Mouse (Mus musculus): Measurements from ENCODE around the gene Vps37b.

Vps37b gene

GRCm38 (mm10) chr5:124022365-124022764, 9.7 kb downstream of the Vps37b start:
- no peak for DNase-seq (ENCODE audit: inconsistent ontology term)

- DNase-seq (ENCODE audit: inconsistent ontology term), result no peak
Observed at GRCm38 (mm10) chr5:124021701-124022100, 10.4 kb downstream of the Vps37b start.

- DNase-seq (ENCODE audit: inconsistent ontology term), result no peak
Observed at GRCm38 (mm10) chr5:124021148-124021547, 10.9 kb downstream of the Vps37b start.

DNA sequence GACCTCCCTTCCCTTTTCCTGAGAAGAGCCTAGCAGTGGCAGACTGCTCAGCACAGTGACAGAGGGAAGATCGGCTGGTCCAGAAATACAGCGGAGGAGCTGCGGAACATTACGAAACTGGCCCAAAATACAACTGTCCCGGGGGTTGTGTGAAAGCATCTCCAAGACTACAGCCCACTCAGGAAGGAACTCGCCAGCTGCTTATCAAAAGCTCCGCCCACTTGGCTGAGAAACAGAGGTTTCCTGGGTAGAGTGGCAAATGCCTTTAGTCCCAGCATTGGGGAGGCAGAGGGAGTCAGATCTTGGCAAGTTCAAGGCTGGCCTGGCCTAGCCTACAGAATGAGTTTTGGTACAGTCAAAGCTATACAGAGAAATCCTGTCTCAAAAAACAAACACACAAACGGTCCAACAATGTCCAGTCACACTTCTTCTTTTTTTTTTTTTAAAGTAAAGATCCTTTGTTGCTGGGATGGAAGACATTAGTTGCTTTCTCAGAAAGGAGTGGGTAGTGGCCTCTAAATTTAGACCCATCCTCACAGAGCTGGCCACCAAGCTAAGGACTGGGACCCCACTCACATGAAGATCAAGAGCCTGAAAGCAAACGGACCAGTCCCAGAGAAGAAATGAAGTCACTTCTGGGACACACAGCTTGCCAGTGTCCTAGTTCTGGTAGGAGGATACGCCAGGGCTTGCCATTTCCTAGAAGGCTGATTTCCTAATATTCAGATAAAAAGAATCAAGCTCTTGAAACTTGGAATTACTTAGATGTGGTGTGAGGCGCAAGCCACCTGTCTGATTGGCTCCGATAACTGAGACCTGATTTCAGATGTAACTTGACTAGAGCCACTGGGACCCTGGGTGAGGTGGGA, 12.5 kb downstream of the Vps37b start:
- peak; percentile 72 for DNase-seq (ENCODE audit: inconsistent ontology term)

GRCm38 (mm10) chr5:124018651-124019050, 13.4 kb downstream of the Vps37b start:
- DNase-seq (ENCODE audit: inconsistent ontology term), result no peak

DNA sequence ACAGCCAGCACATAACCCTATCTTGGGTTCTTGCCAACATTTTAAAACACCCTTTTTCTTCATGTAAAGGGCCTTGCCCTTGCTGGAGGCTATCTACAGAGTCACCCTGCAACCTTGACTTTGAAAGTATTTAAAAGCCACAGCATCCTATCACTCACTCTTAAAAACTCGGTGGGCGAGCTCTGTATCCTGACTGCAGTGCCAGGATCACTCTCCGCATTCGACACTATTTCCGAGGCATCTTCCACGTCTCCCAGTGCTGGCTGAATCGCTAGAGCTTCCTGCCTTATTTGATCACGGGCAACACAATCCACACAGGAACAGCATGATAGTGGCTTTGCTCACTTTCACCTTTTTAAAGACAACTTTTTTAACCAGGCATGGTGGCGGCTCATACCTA, 14.1 kb downstream of the Vps37b start:
- DNase-seq (ENCODE audit: inconsistent ontology term), result no peak

GRCm38 (mm10) chr5:124016291-124016821, 15.7 kb downstream of the Vps37b start:
- DNase-seq (ENCODE audit: inconsistent ontology term), result no peak

DNA sequence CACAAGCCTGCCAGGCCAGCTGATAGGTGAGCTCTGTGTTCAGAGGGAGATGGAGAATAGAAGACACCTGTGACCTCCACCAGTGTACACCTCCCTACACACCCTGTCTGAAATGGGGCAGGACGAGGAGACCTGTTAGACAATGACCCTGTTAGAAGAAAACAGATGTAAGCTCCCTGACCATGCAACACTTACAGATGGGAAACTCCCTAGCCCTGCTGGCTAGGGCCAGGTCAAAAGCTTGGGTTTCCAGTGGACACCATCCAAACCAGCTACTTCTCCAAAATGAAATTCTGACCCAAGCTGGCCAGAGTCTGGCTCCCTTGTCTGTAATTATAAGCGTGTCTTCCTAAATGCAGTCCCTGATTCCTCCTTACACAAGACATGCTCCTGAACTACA, 16.3 kb downstream of the Vps37b start:
- no peak for DNase-seq (ENCODE audit: inconsistent ontology term)

DNA sequence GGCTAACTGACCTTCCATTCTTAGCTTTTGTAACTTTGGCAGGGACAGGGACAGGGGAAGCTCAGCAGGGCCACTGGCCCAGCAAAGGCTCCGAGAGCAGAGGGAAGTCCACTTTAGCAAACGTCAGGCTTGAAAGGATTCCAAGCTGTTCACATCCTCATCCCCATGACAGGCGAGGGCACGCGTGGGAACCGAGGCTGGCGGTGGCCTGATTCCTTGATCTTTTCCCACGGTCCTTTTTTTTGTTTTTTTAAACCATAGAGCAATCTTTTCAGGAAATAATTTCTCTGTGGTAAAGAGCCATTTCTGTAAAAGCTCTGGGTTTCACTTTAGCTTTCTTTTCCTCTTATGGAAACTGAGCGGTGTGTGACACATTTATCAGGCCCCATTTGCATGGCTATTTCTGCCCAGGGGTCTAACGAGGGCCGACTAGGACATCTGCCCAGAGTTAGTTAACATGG, 17.2 kb downstream of the Vps37b start:
- peak; percentile 69 for DNase-seq (ENCODE audit: inconsistent ontology term)

DNA sequence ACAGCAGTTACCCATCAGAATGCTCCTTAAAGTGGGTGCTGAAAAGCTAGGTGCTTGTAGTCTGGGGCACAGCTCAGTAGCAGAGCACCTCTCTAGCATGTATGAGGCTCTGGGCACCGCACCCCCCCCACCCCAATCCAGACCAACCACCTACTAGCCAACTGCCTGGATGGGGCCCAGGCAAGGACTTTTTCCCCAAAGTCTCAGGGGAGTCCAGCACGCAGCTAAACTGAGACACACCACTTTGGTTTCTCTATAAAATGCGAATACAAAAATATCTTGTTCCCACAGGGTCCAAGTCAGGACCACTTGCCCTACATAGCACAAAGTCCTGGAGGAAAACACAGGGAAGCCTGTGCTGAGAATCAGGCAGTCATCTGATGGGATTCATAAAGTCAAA, 17.9 kb downstream of the Vps37b start:
- DNase-seq (ENCODE audit: inconsistent ontology term), result no peak

DNA sequence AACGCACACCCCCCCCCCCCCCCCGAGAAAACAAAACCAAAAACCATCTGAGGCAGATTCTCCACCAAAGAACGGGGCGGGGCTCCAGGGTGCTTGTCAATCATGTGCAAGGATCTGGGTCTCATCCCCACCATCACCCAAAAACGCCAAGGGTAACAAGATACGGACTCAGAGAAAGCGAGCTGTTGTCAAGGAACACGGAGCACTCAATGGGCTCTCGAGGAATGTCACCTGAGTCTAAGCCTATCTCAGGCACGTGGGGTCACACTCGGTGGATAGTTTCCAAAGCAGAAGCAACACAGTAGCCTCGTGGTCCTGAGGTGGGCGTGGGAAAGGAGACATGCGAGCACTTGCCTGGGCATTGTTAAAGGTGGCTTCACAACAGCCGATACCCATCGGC, 18.3 kb downstream of the Vps37b start:
- no peak for DNase-seq (ENCODE audit: inconsistent ontology term)

DNA sequence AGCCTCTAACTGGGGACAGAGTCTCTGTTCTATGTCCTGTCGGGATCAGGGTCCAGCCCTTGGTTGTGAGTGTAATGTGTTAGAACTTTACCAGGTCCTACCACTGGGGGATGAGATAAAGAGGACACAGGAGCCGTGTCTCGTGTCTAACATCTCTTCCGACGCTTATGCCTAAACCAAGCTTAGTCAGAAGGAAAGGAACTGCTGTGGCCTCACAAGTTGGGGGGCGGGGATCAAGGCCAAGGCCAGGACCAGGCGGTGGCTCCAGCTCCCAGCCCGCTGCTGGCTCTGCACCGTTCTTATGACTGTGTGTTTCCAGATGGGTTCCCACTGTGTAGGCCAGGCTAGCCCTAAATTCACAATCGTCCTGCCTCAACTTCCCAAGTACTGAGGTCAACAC, 19.2 kb downstream of the Vps37b start:
- DNase-seq (ENCODE audit: inconsistent ontology term), result no peak

DNA sequence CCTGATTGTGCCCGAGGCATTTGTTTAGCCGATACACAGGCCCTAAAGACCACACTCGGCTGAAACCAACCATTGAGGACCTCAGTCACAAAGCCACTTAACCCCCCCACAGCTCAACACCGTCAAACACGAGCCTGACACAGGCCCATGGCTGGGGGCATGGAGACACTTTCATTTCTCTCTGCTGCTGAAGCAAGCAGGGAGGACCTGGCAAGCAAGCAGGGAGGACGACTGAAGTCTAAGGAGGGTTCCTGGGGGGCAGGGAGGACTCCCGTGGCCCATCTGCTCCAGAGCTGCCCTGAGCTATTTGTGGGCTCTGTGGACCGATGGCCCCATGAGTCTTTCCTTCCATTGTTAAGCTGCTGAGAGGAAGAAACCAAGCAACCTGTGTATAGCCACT, 20.1 kb downstream of the Vps37b start:
- DNase-seq (ENCODE audit: inconsistent ontology term), result no peak

DNA sequence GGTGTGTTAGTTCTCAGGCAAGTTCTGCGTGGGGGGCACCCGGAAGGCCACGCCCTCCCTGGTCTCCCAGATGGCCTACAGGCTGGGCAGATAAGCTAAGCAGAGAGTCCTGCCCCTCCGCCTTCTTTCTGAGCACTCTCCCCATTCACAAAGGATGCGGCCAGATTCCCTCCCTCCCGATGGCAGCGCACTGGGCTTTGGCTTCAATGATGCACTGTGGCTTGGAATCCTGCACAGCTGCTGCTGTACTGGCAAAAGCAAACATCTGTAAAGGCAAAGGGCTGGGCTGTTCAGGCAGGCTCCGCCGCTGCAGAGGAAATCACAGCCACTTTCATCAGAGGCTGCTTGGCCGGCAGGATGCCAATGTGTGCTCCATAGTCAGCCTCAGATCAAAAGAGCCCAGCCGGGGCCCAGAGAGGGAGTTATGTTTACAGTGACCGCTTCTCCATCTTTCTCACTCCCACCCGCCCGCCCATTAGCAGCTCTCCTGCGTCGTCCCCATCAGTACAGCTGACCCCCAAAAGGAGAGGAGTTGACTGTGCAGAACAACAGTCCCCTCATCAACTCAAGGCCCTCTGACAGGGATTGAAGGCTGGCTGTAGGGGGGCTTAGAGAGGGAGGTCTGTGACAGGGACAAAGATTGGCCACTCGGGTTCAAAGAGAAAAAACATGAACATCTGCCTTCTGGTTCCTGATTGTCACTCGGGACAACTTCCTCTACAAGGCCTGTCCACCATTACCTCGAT, 21.0 kb downstream of the Vps37b start:
- peak; percentile 71 for DNase-seq (ENCODE audit: inconsistent ontology term)

DNA sequence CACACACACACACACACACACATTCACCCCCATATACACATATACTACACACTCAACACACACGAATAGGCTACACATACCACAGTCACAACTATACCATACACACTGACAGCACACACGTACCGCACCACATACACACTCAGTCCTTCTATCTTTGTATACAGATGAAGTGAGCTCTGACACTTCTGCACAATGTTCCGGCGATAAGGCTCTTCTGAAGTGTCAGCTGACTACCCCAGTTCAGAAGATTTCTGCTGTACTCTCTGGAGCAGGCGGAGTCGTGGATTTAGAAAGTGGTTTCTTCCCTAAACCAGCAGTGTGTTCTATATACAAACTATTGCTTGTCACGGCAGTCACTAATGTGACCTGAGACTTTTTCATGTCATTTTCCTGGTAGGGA, 22.0 kb downstream of the Vps37b start:
- no peak for DNase-seq (ENCODE audit: inconsistent ontology term)

GRCm38 (mm10) chr5:124006891-124007491, 25.1 kb downstream of the Vps37b start:
- DNase-seq (ENCODE audit: inconsistent ontology term), result peak; percentile 97

- no peak for DNase-seq (ENCODE audit: inconsistent ontology term)
Observed at GRCm38 (mm10) chr5:124006082-124006873, 25.8 kb downstream of the Vps37b start.

- DNase-seq (ENCODE audit: inconsistent ontology term), result no peak
Observed at GRCm38 (mm10) chr5:124005591-124005990, 26.5 kb downstream of the Vps37b start.

DNA sequence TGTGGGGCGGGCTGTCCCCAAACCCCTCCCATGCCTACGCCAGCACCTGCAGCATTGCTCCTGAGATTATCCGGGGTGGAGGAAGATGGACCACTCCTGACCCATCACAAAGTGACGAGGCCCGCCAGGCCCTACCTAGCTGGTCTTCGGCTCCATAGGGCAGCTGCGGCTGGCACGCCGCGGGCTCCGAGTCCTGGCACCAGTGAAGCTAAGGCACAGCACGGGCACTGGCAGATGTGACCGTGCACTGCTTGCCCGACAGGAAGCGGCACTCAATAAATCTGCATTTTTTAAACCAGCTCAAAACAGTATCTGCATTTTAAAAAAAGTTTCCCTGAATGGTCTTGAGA, 26.9 kb downstream of the Vps37b start:
- DNase-seq (ENCODE audit: inconsistent ontology term), result no peak

- no peak for DNase-seq (ENCODE audit: inconsistent ontology term)
Observed at GRCm38 (mm10) chr5:124004356-124005150, 27.5 kb downstream of the Vps37b start.

DNA sequence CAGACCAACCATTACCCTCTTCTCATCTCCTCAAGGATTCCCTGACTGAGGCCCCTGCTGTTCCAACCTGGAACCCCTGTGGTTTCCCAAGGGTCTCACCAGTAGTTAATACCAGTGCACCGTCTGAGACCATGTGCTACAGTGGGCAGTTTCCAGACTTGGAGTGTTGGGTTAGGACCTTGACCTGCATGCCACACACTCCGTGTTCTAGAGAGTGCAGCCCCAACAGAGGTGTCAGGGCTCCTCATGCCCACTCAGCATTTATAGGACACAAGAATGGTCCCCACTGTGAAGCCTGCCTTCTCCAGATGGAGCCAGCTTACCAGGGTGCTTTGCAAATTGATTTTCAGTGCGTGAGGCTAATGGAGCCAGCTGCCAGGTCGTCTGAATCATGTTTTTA, 28.7 kb downstream of the Vps37b start:
- no peak for DNase-seq (ENCODE audit: inconsistent ontology term)

Data from Muller cell, postnatal 12 days (primary cell).